Mouse (Mus musculus) cortical plate, adult 2 months (tissue): ENCODE measurements around the gene Fhl4.

ENCODE experiments used
- CTCF ChIP-seq: fragments of 200-500 bp; IDR thresholded peaks from 2 replicates; pipeline ENCODE4 v1.5.1; 2011; ENCODE audit warnings: mild to moderate bottlenecking, control low read depth, low read length; ENCODE audit not compliant: insufficient read depth; ENCODE audit errors: extremely low read depth
- POLR2A ChIP-seq: fragments of 200-500 bp; IDR thresholded peaks from 2 replicates; pipeline ENCODE4 v1.6.1; 2011; ENCODE audit warnings: mild to moderate bottlenecking, low read length, control low read depth; ENCODE audit not compliant: insufficient read depth; ENCODE audit errors: extremely low read depth

GRCm38 (mm10) chr10:85146282-85146681, 44.0 kb upstream of the Fhl4 start:
- TF ChIP-seq POLR2A (no peak), CTCF (no peak)
